Mouse (Mus musculus): ENCODE results near the gene Rmdn2.

GRCm38 (mm10) chr17:79602381-79602780, 9.3 kb upstream of the Rmdn2 start:
- no peak for TF ChIP-seq MYOG (IDR thresholded peaks at IDR 0.05; ENCODE audit: control insufficient read depth, extremely low read depth, insufficient read length)
- TF ChIP-seq CTCF (IDR thresholded peaks at IDR 0.05; ENCODE audit: control insufficient read depth, insufficient read depth, insufficient read length), result no peak
- TF ChIP-seq USF1 (IDR thresholded peaks at IDR 0.05; ENCODE audit: low read depth), result no peak
- no peak for TF ChIP-seq MAX (IDR thresholded peaks at IDR 0.05)
